Mouse (Mus musculus) stomach, postnatal 0 days (tissue): ENCODE results near the gene Naa15. TPM values are rescaled to one million over a fixed set of nuclear protein-coding genes. Genes with fewer than 3 reads are reported as not detected.

Experiments
- ATAC-seq: fragments of 200-750 bp; cut with Nextera tagmentation; 2 replicates; pipeline ENCODE4 v1.8.0; 2017; ENCODE audit not compliant: low FRiP score, low TSS enrichment
- DNase-seq: peaks from one replicate; pipeline ENCODE4 v3.0.0-alpha.2; 2016; ENCODE audit warnings: low spot score
- H3K27ac ChIP-seq: fragments of 300-500 bp; sonication (generic); replicated peaks from 2 replicates; pipeline ENCODE4 v1.5.1; 2014; ENCODE audit warnings: mild to moderate bottlenecking, control low read depth
- H3K27me3 ChIP-seq: fragments of 300-500 bp; sonication (generic); 2 replicates; pipeline ENCODE4 v1.6.1; 2014; ENCODE audit warnings: low read length; ENCODE audit not compliant: control insufficient read depth, insufficient read depth
- H3K36me3 ChIP-seq: fragments of 300-500 bp; sonication (generic); 2 replicates; pipeline ENCODE4 v1.6.1; 2014; ENCODE audit warnings: low read length, mixed read lengths; ENCODE audit not compliant: control insufficient read depth, insufficient read depth
- H3K4me1 ChIP-seq: fragments of 300-500 bp; sonication (generic); replicated peaks from 2 replicates; pipeline ENCODE4 v1.6.1; 2014; ENCODE audit warnings: antibody characterized with exemption; ENCODE audit not compliant: control insufficient read depth, insufficient read depth
- H3K4me2 ChIP-seq: fragments of 300-500 bp; sonication (generic); replicated peaks from 2 replicates; pipeline ENCODE4 v1.6.1; 2014; ENCODE audit warnings: low read depth, mild to moderate bottlenecking, control low read depth, moderate library complexity
- H3K4me3 ChIP-seq: fragments of 300-500 bp; sonication (generic); 2 replicates; pipeline ENCODE4 v1.5.1; 2014; ENCODE audit warnings: low read depth, low read length, control low read depth
- H3K9ac ChIP-seq: fragments of 300-500 bp; sonication (generic); 2 replicates; pipeline ENCODE4 v1.6.1; 2014; ENCODE audit warnings: mild to moderate bottlenecking, low read length, control low read depth, mixed read lengths
- H3K9me3 ChIP-seq: fragments of 300-500 bp; sonication (generic); 2 replicates; pipeline ENCODE4 v1.6.1; 2016; ENCODE audit warnings: low read length; ENCODE audit not compliant: control insufficient read depth
- CTCF ChIP-seq: IDR thresholded peaks from 2 replicates; pipeline ENCODE4 v1.5.1; 2016; ENCODE audit warnings: antibody characterized with exemption, low read depth, mild to moderate bottlenecking, moderate library complexity
- EP300 ChIP-seq: optimal IDR thresholded peaks from 2 replicates; pipeline ENCODE3; 2016; ENCODE audit warnings: antibody characterized with exemption
- WGBS: fragments of 180-500 bp; shearing (Covaris S2); extraction: QIAGEN DNeasy Blood & Tissue Kit; methylation state at CpG from one replicate; pipeline ENCODE4 v1.1.7; 2014; 5-methylcytosine and 5-hydroxymethylcytosine counted together
- polyA plus RNA-seq: library from polyadenylated mRNA; unstranded; fragments of >200 nt; fragmentation: Nextera tagmentation; extraction: Ambion mirVana; gene quantifications from 2 replicates; pipeline ENCODE4 v1.2.1, GENCODE M21; 2015

Naa15 gene
- polyA plus RNA-seq, 1 experiment from 2014 or later: 19.0 TPM

DNA sequence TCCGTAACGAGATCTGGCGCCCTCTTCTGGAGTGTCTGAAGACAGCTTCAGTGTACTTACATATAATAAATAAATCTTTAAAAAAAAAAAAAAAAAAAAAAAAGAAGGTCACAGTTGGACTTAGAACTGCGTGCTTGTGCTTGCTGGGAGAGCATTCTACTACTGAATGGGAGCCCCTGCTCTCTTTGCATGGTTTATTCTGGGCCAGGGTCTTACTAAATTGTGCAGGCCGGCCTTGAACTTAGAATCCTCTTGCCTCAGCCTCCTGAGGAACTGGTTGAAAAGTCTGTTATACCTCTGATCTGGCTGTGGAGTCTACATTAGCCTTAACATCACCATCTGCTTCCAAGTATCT, 34.3 kb upstream of the Naa15 start:
- ATAC-seq (no peak), DNase-seq (no peak)
- Histone ChIP-seq H3K4me2 (no peak overlapping the region), H3K9me3 (no peaks in the 10 kb centered on the region), H3K4me3 (no peak overlapping the region), H3K27ac (no peak overlapping the region), H3K27me3 (no peaks in the 10 kb centered on the region), H3K36me3 (no peaks in the 10 kb centered on the region), H3K4me1 (no peaks in the 10 kb centered on the region), H3K9ac (no peak overlapping the region)
- 71% methylated on average over 2 of the region's 5 CpGs for WGBS
- TF ChIP-seq EP300 (no peak), CTCF (no peak)

DNA sequence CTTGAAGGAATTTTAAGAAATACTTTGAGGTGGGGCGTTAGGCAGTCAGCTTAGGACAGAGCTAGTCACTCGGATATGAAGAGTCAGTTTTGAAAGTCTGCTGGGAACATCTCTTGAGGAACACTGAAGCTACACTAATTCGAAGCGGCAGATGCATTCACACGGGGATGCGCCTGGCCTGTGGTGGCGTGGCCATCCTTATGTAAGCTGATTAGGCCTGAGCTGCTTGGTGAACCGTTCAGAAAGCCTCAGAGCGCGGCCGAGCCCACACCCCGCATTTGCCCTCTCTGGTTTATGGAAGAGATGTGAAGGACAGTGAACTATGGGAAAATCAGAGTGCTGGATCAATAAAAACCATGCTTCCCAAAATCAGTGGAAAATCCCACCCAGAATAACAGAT, 31.5 kb upstream of the Naa15 start:
- Histone ChIP-seq H3K36me3 (no peaks in the 10 kb centered on the region), H3K27ac (no peak overlapping the region), H3K27me3 (no peaks in the 10 kb centered on the region), H3K4me1 (no peaks in the 10 kb centered on the region), H3K9ac (no peak overlapping the region), H3K4me2 (no peak overlapping the region), H3K9me3 (no peaks in the 10 kb centered on the region), H3K4me3 (no peak overlapping the region)
- DNase-seq (no peak), ATAC-seq (no peak)
- TF ChIP-seq CTCF (no peak), EP300 (no peak)
- WGBS: 83% methylated on average over 12 of the region's 12 CpGs

DNA sequence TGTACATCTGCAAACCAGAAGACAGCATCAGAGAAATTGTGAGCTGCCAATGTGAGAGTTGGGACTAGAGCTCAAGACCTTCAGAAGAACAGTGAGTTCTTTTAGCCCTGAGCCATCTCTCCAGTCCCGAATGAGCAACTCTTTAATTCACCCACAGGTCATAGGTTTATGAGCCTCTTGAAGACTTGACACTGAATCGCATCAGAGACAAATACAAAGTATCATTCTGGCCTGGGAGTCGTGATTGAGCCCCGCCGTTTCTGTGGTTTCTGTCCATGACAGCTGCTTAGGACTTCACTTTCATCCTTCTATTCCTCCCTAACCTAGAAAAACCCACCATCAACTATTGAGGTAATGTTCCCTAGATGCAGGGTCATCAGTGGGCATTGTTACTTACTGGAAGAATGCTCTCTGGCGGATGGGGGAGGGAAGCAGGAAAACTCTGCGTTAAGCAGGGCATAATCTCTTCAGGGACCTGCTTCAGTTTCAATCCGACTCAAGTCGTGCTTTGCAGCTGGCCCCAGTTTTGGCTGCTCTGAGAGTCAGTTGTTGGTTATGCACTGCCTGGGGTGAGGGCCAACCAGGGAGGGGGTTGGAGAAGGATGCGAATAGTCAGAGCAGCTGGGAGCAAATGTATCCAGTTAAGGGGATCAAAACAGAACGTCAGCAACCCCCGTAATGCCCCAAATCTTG, 28.4 kb upstream of the Naa15 start:
- no peak overlapping the region for H3K27ac ChIP-seq
- H3K4me3 ChIP-seq: no peak overlapping the region
- ATAC-seq (no peak), DNase-seq (no peak)
- WGBS: 54% methylated on average over 12 of the region's 12 CpGs
- no peaks in the 10 kb centered on the region for H3K27me3 ChIP-seq
- TF ChIP-seq EP300: no peak
- TF ChIP-seq CTCF: no peak
- H3K9ac ChIP-seq: no peak overlapping the region
- H3K36me3 ChIP-seq: no peaks in the 10 kb centered on the region
- H3K4me1 ChIP-seq: no peaks in the 10 kb centered on the region; the same call in 1 of the 2 replicates
- no peak overlapping the region for H3K4me2 ChIP-seq
- no peaks in the 10 kb centered on the region for H3K9me3 ChIP-seq

DNA sequence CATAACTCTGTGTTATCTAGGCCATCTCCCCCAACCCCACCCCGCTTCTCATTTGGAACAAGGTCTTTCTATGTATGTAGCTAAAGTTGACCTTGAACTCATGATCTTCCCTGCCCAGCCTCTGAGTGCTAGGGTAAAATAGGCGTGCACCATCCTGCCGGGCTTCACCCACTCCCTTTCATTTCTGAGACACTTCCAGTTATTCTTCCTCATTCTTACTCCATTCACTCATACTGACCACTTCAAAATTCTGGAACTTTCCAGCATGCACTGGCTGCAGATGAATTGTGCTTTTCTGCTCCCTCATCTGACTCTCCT, 27.9 kb upstream of the Naa15 start:
- H3K4me3 ChIP-seq: no peak overlapping the region
- no peaks in the 10 kb centered on the region; the same call in 1 of the 2 replicates for H3K4me1 ChIP-seq
- no peaks in the 10 kb centered on the region for H3K36me3 ChIP-seq
- TF ChIP-seq EP300 (no peak), CTCF (no peak)
- H3K4me2 ChIP-seq: no peak overlapping the region
- no peaks in the 10 kb centered on the region for H3K27me3 ChIP-seq
- H3K9me3 ChIP-seq: no peaks in the 10 kb centered on the region
- H3K9ac ChIP-seq: no peak overlapping the region
- 69% methylated on average over 3 of the region's 3 CpGs for WGBS
- no peak overlapping the region for H3K27ac ChIP-seq
- ATAC-seq (no peak), DNase-seq (no peak)

DNA sequence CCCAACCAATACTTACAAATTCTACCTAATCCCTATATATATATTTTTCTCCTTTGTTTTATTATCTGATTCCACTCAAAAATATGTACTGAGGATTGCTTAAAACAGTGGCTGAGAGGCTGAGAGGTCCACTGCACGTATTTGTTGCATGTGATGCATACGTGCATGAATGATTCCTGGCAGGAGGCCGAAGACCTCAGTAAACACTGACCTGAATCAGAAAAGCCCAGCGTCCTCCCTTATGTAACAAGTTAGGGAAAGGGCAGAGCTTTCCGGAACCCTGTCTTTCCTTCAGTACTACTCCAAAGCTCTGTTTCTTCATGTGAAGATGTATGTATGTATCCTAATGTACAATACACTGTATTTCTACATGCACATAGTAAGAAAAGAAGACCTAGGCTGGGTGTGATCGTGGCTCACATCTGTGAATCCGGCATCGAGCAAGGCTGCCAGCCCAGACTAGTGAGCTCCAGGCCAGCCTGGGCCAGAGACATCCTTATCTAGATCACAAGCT, 27.0 kb upstream of the Naa15 start:
- DNase-seq: no peak
- WGBS: 69% methylated on average over 8 of the region's 8 CpGs

DNA sequence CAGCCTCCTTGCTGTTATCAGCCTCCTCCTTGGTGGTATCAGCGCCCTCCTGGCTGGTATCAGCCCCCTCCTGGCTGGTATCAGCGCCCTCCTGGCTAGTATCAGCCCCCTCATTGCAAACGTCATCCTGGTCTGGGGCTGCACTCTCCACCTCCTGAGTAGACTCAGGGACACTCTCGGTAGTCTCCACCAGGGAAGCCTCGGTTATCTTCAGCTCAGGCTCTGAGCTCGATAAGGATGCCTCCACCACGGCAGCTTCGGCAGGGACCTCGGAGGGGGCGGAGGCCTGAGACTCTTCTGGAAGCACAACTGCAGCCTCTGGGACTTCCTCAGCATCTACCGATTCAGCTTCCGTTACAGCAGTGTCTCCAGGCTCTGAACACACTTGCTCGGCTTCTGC, 26.0 kb upstream of the Naa15 start:
- H3K4me2 ChIP-seq: peak overlapping the region; percentile 23
- H3K27me3 ChIP-seq: no peaks in the 10 kb centered on the region
- no peak overlapping the region for H3K4me3 ChIP-seq
- no peak overlapping the region for H3K9ac ChIP-seq
- no peaks in the 10 kb centered on the region for H3K9me3 ChIP-seq
- no peaks in the 10 kb centered on the region; the same call in 1 of the 2 replicates for H3K4me1 ChIP-seq
- 9% methylated on average over 13 of the region's 13 CpGs for WGBS
- DNase-seq (no peak), ATAC-seq (no peak)
- H3K27ac ChIP-seq: no peak overlapping the region
- no peaks in the 10 kb centered on the region for H3K36me3 ChIP-seq
- TF ChIP-seq EP300 (no peak), CTCF (no peak)

More for the DNA sequence above, 27.0 kb upstream of the Naa15 start:
- Histone ChIP-seq H3K4me2 (no peak overlapping the region), H3K4me3 (no peak overlapping the region), H3K9me3 (no peaks in the 10 kb centered on the region), H3K9ac (no peak overlapping the region), H3K27ac (no peak overlapping the region), H3K4me1 (no peaks in the 10 kb centered on the region; the same call in 1 of the 2 replicates), H3K27me3 (no peaks in the 10 kb centered on the region), H3K36me3 (no peaks in the 10 kb centered on the region)
- TF ChIP-seq CTCF: no peak
- no peak for TF ChIP-seq EP300
- ATAC-seq: no peak
